Mouse (Mus musculus) left cerebral cortex, postnatal 14 days (tissue): Measurements from ENCODE around the gene Actg1. TPM values are rescaled to one million over a fixed set of nuclear protein-coding genes. Genes with fewer than 3 reads are reported as not detected.

Experiments used
- DNase-seq, 2 experiments: peaks; one replicate each; pipeline ENCODE4 v3.0.0; 2021 to 2022; ENCODE audit warnings: low spot score in 2 of 2, mixed read lengths in 1 of 2
- intact Hi-C: fragments of 180-260 bp; cut with DNase I; formaldehyde crosslinking; loops from one replicate; pipeline ENCODE4 v1.15.1; 2025
- total RNA-seq, 2 experiments: library from RNA; stranded (reverse); gene quantifications; 2 replicates each; pipeline ENCODE4 v1.2.3; 2021

Gene Actg1
- total RNA-seq, 2 experiments from 2014 or later: 1,748 to 1,778 TPM

DNA sequence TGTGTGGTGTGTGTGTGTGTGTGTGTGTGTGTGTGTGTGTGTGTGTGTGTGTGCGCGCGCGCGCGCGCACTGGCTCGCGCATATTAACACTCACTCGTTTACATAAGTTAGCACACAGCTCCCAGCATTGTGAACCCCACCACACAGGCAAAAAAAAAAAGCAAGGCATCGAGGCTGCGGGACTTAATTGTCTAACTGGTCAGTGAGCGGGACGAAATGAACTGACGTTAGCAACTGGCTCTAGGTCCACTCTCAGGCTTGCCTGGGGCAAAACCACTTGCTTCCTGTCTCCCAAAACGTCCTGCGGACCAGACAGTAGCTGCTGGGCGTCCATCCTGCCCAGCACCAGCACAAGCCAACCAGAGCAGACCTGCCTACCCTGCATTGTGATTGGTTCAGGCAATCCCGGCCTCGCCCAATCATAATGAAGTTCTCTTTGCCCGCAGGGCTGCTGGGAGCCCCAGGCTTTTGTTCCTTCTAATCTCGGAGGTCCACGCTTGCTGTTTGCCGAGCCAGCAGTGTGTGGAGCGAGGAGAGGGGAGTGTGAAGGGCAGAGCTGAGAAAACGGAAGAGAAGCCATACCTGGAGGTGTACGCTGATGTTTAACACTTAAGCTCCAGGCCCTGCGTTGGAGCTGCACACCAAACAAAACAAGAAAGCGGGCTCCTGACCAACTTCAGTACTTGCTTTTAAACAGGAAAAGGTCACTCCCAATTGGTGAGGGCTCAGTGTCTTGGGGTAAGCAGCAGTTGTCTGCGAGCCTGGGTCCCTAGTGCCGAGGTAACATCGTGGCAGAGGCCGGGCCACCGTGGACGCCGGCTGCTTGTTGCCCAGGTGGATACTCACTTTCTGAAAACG is 32.3 kb downstream of the Actg1 start:
- intact Hi-C loops: no loop called here
- peak; percentile 95 to 97 for DNase-seq

DNA sequence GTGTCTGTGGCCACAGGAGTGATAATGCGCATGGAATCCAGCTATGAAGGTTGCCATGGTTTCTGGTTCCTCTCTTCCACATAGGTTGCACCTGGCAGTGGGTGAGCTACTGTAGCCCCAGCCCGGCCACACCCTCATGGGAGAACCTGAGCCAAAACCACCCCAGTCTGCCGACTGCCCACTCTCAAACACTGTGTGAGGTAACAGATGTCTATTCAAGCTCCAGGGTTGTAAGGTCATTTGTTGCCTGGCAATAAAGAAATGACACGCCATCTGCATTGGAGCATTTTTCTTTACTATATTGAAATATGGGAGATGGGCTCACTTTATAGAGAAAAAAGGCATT is 33.0 kb downstream of the Actg1 start:
- peak in 1 of 2 experiments; percentile 74 for DNase-seq
- intact Hi-C loops: no loop called here

DNA sequence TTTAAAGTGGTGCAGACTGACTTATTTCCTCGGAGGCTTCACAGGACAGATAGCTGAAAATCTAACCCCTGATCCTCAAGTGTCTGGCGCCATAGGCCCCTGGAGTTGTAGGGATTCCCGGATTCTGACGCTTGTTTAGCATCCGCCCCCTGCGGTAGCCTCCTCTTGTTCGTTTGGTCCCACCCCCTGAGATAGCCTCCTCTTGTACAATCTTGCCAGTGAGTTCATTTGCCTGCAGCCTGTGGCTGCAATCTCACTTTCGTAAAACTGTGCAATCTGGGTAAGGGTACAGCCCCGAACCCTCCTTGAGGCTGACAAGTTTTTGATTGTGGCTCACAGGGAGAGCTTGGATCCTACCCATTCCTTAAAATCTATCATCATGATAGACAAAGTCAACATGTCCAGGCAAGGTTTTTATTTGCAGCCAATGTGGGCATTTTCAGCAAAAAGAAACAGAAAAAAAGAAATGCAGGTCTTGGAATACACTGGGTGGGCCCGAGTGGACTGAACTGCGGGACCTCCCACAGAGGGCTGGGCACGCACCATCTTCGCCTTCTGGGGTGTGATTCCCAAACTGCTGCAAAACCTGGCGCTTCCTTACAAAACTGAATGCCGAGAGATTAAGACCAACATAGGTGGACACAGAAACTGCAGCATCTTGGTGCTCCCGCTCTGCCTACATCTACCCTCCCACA is 33.5 kb downstream of the Actg1 start:
- intact Hi-C loops: no loop called here
- DNase-seq: no peak

DNA sequence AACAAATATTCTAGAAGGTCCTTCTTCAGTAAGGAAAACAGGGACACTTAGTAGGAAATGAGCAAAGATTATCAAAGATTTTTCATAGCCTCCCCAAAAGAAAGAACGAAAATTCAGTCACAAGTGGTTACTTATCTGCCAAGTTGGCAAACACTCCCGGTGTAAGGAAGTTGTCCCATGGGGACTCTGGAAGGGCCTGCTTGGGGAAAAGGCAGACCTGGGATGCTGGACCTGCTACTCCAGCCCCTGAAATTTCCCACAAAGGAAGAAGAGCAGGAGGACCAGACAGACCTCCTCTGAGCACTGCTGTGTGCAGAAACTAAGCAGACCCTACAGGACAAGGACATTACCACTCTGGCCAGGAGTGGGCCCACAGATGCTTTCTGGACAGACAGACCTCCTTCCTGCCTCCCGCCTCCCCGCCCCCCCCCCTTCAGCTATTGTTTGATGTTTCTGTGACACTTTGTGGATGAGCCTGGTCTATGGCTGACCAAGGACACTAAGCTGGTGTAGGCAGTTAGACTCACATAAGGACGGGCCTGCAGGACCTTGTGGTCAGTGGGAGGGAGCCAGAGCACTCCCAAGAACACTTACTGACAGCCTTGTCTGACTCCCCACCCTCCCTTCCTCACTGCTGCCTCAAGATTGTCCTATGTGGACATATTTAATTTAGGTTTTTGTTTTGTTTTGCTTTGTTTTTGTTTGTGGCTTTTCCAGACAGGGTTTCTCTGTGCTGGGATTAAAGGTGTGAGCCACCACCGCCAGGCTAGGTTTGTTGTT is 34.2 kb downstream of the Actg1 start:
- intact Hi-C loops: no loop called here
- DNase-seq: no peak

DNA sequence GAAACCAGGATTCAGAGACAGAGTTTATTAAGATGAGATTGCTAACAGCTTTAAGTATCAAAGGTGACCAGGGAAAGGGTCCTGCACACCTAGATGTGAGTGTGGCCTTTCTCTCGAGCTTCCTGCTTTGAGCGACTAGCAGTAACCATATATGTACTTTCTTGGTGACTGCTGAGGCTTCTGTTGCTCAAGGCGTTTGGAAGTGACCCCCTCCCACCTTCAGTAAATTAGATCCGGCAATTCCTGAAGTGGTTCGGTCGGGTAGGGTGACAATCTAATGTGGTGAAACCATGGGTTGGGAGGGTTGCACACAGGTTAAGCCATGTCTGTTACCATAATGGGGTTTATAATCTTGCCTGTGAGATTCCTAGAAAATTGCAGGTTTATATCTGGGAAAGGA is 36.3 kb downstream of the Actg1 start:
- intact Hi-C loops: no loop called here
- DNase-seq: no peak

DNA sequence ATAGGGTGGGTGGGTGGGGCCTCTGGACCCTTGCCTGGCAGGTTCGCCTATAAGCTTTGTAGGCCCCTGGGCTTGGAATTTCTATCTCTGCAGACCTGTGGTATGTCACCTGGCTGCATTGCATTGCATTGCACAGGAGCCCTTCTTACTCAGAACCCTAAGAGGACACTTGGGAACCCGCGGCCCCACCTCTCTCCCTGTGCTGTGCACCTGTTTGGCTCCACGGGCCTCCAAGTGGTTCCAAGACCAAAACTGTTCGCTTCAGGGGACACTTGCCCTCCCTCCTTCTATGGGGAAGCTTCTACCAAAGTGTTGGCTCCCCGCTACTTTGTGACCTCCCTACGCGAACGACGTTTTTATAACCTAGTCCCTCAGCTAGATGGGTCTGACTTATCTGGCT is 36.8 kb downstream of the Actg1 start:
- DNase-seq: no peak
- intact Hi-C loops: no loop called here

DNA sequence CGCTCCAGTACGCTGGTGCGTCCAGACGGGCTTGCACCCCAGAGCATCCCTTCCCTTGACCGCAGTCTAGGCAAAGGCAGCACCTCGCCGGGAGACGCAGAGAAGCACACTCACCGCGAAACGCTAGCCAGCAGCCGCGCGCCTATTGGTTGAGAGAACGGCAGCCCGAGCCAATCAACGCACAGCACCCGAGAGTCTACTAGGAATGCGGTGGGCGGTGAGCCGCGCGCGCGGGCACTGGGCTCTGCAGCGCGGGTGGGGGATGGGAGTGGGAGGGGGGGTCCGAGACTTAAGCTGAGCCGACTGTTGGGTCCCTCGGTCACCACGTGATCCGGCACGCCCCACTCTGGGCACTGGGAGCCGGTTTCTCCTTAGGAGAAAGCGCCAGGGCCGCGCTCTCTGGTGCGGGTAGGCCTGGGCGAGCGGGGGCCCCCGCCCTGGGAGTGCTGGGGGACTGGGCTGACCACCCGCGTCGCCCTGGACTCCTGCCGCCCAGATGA is 37.5 kb downstream of the Actg1 start:
- peak; percentile 96 to 97 for DNase-seq
- intact Hi-C loops: no loop called here

DNA sequence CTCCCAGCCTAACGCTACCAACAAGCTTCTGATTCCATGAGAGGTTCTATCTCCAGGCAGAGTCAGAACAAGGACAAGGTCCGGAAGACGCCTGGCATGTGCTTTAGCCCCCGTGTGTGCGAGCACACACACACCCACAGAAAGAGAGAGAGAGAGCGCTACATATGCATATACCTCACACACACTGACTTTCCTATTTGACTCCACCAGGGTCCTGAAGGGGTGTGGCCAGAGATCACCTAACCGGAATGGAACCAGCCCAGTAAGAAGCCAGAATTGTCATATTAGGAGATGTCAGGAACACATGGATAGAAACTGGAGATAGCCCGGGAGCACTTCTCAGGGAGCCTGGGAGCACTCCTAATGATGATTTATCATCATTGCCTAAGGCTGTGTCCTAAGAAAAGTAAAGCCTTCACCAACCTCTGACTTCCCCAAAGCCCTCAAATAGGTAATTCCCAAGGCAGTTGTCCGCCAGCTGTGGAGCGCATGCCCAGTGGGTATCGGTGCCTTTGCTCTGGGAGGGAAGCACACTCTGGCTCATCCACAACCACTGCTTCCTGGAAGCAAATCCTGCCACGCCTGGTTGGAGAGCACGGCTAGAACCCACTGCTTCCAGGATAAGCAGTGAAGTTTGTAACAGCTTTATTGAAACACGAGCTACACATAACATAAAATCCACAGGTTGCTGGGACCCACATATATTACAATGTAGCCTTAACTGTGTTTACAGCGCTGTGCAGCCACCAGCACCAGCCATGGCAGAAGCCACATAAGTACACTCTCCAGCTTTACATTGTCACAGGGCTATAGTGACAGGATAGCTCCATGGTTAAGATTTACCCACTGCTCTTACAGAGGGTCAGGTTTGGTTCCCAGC is 39.7 kb downstream of the Actg1 start:
- no peak for DNase-seq
- intact Hi-C loops: loop anchor here (5.0 kb wide), 1 partner anchor 41 kb away; no protein-coding TSS in a partner anchor

DNA sequence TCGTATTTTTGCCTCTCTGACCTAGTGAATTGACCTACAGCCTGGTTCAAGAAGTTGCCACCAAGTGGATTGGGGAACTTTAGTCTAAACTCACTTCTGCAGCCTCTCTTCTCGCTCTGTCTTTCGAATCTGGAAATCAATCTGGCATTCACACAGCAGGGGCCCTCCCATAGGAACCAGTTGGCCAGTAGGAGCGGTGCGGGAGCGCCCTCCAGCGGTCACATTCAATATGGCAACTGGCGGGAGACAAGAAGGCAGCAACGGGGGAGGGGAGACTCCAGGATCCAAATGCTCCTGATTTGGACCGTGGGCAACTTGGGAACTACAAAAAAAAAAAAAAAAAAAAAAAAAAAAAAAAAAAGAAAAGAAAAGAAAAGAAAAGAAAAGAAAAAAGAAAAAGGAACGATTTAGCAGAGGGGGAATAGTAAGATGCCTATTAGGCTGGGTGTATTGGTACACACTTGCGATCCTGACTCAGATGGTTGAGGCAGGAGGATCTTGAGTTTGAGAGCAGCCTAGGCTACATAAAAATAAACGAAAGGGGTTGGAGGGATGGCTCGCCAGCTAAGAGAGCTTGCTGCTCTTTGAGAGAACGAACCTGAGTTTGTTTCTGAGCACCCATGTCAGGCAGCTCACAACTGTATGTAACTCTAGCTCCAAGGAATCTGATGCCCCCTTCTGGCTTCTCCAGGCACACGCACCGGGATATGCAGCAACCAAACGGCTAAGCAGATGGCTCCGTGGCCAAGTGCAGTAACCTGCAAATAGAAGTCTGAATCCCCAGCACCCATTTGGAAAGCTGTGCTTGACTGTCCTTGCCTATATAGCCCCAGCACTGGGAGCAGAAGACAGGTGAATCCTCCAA is 40.5 kb downstream of the Actg1 start:
- intact Hi-C loops: loop anchor here (1.0 to 5.0 kb wide), 3 partner anchors 40 to 196 kb away; no protein-coding TSS in a partner anchor
- DNase-seq: peak; percentile 97 to 99

DNA sequence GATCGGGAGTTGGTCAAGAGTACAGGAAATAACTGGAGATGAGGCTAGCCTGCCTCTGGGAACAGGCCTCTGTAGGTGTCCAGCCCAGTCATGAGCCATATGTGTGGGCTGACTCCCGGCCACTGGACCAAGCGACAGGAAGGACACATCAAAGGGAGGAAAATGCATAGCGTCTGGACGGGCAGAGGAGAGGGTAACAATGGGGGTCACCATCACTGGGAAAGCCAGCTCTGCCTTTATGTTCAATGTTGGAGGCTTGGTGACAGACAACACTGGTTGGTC is 41.3 kb downstream of the Actg1 start:
- DNase-seq: no peak

DNA sequence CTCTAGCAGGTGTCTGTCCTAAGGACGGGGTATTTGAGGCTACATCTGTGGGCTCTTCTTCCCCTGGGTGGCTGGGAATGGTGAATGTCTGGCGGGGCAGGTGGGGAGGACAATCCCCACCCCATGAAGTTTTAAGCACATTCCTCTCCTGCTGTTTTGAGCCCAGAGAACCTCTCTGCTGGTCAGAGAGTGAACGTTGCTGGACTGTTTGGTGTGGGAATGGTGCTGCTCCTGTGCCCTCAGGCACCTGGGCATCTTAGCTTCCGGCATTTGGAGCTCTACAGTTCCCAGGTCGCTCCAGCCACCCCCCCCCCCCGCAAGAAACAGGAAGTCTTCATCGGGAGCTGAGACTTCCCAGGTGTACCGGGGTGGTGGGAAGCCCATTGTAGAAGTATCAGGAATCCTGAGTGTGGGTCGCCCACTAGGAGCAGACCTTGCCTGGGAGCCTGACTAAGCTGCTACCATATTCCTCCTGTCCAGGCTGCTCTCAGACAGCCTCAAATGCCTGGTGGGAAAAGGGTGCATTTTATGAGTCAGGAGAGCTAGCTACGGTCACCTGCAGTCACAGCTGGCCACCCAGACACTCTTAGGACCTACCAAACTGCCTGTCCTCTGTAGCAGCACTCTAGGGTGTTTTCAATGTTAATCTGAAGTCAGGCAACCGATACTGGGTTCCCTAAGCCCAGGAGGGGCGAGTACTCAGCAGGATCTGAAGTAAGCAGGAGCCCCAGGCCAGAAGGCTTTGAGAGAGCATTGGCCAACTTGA is 41.8 kb downstream of the Actg1 start:
- no peak for DNase-seq
- intact Hi-C loops: loop anchor here (1.0 to 5.0 kb wide), 3 partner anchors 39 to 195 kb away; no protein-coding TSS in a partner anchor

More for the DNA sequence above, 41.3 kb downstream of the Actg1 start:
- intact Hi-C loops: loop anchor here (1.0 to 5.0 kb wide), 3 partner anchors 40 to 196 kb away; no protein-coding TSS in a partner anchor

DNA sequence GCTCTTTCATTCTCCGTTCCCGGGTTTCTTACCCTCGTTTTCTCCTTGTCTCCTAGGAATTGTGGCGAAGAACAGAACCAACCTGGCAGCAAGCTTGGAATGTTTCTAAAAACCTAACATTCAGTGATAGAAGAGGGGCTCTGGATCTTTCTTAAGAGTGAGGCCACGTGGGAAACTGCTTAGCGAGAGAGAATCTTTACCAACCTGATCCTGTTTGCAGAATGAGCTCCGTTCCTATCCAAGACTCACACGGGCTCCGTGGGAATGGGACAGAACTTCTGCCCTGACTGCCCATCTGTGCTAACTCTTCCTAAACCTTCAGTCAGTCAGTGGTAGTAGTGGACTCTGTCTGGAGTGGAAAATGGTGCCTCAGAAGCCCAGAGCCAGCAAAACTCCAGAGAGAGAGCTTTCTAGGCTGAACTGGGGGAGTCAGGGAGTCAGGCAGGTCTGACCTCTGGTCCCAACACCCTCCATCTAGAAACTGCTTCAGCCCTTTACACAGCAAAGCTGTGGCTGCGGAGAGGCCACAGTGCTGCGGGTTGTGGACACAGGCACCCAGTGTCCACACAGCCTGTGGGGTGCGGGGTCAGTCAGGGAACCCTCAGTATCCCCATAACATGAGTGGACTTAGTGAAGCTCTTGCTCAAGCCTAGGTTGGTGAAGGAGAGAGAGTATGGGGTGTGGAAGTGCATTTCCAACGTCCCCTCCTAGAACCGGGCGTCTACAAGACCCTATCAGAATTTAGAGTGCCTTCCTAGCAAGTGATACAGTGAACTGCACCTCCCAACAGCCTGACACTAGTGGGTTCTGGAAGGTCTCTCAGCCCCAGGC is 42.6 kb downstream of the Actg1 start:
- intact Hi-C loops: loop anchor here (2.0 to 5.0 kb wide), 3 partner anchors 38 to 117 kb away; no protein-coding TSS in a partner anchor
- no peak for DNase-seq

DNA sequence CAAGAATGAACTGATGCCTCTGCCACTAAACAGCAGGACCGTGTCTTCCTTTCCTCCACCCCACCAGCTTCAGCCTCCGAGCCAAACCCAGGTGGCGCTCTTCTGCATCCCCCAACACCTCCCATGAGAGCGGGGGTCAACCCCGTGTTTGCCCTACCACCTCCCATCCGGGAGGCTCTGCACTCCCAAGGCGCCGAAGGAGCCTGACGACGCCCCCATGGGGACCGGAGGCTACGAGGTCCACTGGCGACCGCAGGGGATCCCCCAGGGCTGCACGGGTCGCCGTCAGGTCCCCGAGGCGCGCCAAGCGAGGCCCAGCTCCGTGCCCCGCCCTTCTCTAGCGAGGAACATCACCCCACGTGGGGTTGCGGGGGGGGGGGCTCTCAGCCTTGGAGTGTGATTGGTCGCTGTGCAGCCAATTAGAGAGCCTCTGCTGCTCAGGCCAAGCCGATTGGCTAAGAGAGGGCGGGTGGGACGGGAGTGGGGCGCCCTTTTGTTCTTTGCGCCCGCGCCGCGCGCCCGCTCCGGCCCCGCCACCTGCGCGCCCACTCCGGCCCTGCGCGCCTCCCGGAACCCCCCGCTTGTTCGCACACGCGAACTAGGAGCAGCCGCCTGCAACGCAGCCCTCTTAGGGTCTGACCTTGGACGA is 43.3 kb downstream of the Actg1 start:
- intact Hi-C loops: loop anchor here (2.0 to 5.0 kb wide), 2 partner anchors 38 to 64 kb away; no protein-coding TSS in a partner anchor

DNA sequence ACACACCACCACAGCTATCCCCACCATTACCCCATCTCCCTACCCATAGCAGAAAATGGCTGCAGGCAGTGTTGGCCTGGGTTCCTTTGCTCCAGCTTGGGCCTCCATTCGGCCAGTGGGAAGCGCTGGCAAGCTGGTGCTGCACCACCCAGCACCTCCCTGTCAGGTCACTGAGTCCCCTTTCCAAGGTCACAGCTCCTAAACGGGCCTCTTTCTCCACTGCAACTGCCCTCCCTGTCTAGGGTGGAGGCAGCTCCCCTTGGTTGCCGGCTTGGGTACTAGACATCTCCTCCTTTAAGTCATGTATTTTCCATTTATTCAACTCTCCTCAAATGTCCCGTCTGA is 44.0 kb downstream of the Actg1 start:
- intact Hi-C loops: loop anchor here (2.0 kb wide), 1 partner anchor 64 kb away; no protein-coding TSS in a partner anchor
- no peak for DNase-seq

More for the DNA sequence above, 43.3 kb downstream of the Actg1 start:
- DNase-seq: peak; percentile 86 to 91

DNA sequence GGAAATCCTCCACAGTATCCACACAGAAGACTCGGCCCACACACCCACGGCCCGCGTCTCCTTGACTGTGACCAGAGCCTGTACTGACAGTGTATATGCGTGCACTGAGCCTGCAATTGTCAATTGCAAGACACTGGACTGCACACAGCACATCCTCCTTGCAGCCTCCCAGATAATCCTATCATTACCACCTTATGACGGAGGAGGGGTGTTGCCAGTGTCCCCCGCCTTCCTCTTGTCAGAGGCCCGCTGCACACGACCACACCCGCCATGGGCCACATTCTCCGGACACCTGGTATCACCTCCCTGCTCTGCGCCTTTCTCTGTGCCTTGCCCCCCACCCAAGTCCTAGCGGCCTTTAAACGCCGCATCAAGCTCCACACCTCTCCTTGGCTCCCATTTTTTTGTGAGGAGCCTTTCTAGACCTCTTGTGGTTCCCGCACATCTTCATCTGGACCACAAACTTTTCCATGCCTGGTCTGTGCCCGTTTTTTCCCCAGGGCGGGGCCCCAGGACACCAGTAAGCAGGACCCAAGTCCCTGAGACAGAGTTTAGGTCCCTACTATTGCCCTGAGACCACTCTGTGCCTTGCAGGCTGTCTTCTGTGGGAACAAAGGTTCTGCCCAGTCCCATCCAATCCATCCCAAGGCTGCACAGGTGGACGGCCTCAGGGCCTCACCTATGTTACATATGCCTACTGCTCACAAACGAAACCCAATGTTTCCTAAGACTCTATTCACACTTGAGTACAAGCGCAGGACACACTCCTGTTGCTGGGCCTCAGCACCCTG is 44.6 kb downstream of the Actg1 start:
- intact Hi-C loops: loop anchor here (2.0 kb wide), 1 partner anchor 63 kb away; no protein-coding TSS in a partner anchor
- no peak for DNase-seq
